In the genomic region with DNA sequence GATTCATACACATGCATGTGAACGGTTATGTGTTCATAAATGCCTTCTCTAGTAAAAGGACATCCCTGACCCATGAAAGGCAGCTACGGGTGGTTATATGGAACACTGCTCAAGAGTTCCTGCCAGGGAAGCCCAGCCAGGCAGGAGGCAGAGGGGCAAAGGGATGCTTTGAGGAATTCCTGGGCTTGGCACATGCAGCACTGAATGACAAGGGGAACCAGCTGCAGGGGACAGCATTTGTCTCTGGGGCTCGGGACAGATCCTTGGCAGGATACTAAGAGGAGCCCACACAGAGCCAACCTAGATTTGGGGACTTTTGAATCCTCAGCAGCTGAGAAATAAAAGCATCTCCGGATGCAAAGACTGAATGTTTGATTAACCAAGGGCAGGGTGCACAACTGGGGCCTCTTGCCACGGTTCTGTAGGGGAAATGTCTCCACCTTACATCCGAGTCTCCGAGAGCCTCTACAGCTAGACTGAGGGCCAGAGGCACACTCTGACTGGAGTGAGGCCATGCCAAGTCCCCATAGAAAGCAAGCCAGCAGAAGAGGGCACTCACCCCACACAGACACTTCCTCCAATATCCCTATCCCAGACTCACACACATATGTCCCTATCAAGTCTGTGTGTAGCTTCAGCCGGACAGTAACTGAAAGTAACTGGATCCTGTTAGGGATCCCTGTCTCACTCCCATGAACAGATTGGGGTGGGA, we compare ENCODE assay signal across 9 mouse cellular contexts.
DNase-seq lines count a peak whose midpoint lies in the region; ATAC-seq lines count a peak whose summit lies in the region.
"Had no signal": no experiment of that assay in that cellular context is flagged by ENCODE, and none has a peak within 500 bp of the region (broad histone marks: within the 10 kb centered on the region; RNA-seq: fewer than 3 reads in every experiment).

No protein-coding gene starts in this region.

- 0 out of 2 replicates have a peak, but pooled peaks have one; percentile 2 for ATAC-seq in forebrain, embryonic 14.5 days
- ATAC-seq in midbrain, embryonic 11.5 days (ENCODE audit: low FRiP score): no peak
- no peak for ATAC-seq in megakaryocyte-erythroid progenitor cell, adult 5-6 weeks (replicated peaks; ENCODE audit: low FRiP score, low TSS enrichment, poor library complexity, severe bottlenecking)

- WGBS in forebrain, embryonic 14.5 days: 47% methylated on average over 8 of the region's 8 CpGs
- WGBS in midbrain, embryonic 11.5 days: 73% methylated on average over 8 of the region's 8 CpGs

- H3K9ac ChIP-seq in forebrain, embryonic 14.5 days (ENCODE audit: low read length): no peak overlapping the region
- peak overlapping the region; percentile 9; the same call in 1 of the 2 replicates for H3K9ac ChIP-seq in midbrain, embryonic 11.5 days (ENCODE audit: low read length)

- H3K36me3 ChIP-seq in forebrain, embryonic 14.5 days (ENCODE audit: control insufficient read depth, insufficient read depth, low read length): no peaks in the 10 kb centered on the region
- H3K36me3 ChIP-seq in midbrain, embryonic 11.5 days (ENCODE audit: control insufficient read depth, insufficient read depth, low read length): no peaks in the 10 kb centered on the region

- no peaks in the 10 kb centered on the region for H3K27me3 ChIP-seq in forebrain, embryonic 14.5 days (replicated peaks; ENCODE audit: control insufficient read depth, insufficient read depth, low read length)
- H3K27me3 ChIP-seq in midbrain, embryonic 11.5 days (ENCODE audit: control insufficient read depth, insufficient read depth, low read length): no peaks in the 10 kb centered on the region

- no peaks in the 10 kb centered on the region for H3K9me3 ChIP-seq in forebrain, embryonic 14.5 days (replicated peaks; ENCODE audit: control insufficient read depth, low read length)
- H3K9me3 ChIP-seq in midbrain, embryonic 11.5 days (ENCODE audit: control insufficient read depth, low read length): no peaks in the 10 kb centered on the region

- peak overlapping the region; percentile 88 for H3K27ac ChIP-seq in forebrain, embryonic 14.5 days (ENCODE audit: low read depth, low read length)
- peak overlapping the region; percentile 54; the same call in 1 of the 2 replicates for H3K27ac ChIP-seq in midbrain, embryonic 11.5 days (ENCODE audit: low read depth, low read length)
- H3K27ac ChIP-seq: macrophage had no signal

- no peak overlapping the region for H3K4me3 ChIP-seq in forebrain, embryonic 14.5 days (ENCODE audit: low read depth, low read length)
- H3K4me3 ChIP-seq in midbrain, embryonic 11.5 days (ENCODE audit: low read depth, low read length): no peak overlapping the region

- DNase-seq in frontal cortex, postnatal 36 days (ENCODE audit: low spot score in 2 of 2): peak; percentile 28
- no peak for DNase-seq in frontal cortex, postnatal 14 days (ENCODE audit: low spot score in 2 of 2)
- DNase-seq in Muller cell, postnatal 12 days (ENCODE audit: inconsistent ontology term): peak; percentile 32
- DNase-seq in forebrain, embryonic 14.5 days (ENCODE audit: low spot score): peak; percentile 47
- no peak for DNase-seq in midbrain, embryonic 11.5 days (ENCODE audit: low spot score, missing footprints)
- DNase-seq in c-Kit-positive CD71-positive TER-119-positive erythroid progenitor cells, embryonic 14.5 days (ENCODE audit: low spot score): no peak
- DNase-seq in heart, postnatal 4 days: no peak

- H3K4me2 ChIP-seq in forebrain, embryonic 14.5 days (ENCODE audit: low read length): no peak overlapping the region
- no peak overlapping the region for H3K4me2 ChIP-seq in midbrain, embryonic 11.5 days

- H3K4me1 ChIP-seq in forebrain, embryonic 14.5 days (ENCODE audit: control insufficient read depth, insufficient read depth, low read length): peaks cover 39% of the 10 kb centered on the region
- peaks cover 26% of the 10 kb centered on the region for H3K4me1 ChIP-seq in midbrain, embryonic 11.5 days (ENCODE audit: control insufficient read depth, insufficient read depth, low read length)

Comparison
In these comparisons a context has a peak if more than half of its experiments do, and no peak if none do; other contexts are left out.
1. DNase-seq: peak in frontal cortex, postnatal 36 days (2 of 2), Muller cell, postnatal 12 days (single experiment) and forebrain, embryonic 14.5 days (single experiment); none in frontal cortex, postnatal 14 days (0 of 2), midbrain, embryonic 11.5 days (single experiment), c-Kit-positive CD71-positive TER-119-positive erythroid progenitor cells, embryonic 14.5 days (single experiment) and heart, postnatal 4 days (single experiment).